Mouse (Mus musculus) WW6 (cell line): ENCODE measurements around the gene Farp1.

ENCODE experiments used
- DNase-seq: peaks from one replicate; pipeline ENCODE4 v3.0.0-alpha.2; 2013; ENCODE audit warnings: low read depth, low spot score

The Farp1 gene

DNA sequence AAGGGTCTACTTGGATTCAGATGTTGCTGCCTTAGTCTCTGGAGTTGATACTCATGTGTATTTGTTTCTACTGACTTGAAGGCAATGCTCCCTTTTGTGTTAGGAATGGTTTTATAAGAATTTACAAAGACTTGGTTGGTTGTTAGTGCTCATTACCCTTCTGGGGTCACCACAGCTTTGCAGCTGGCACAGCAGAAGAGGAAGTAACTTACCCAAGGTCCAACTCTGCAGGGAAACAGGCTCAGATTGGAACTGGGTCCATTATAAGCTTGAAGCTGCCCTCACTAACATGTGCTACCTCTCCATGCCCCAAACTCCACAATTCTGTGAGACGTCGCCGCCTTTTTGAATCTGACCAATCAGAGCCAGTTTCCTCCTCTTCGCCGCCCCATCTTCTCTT, 22.8 kb downstream of the Farp1 start:
- no peak for DNase-seq

DNA sequence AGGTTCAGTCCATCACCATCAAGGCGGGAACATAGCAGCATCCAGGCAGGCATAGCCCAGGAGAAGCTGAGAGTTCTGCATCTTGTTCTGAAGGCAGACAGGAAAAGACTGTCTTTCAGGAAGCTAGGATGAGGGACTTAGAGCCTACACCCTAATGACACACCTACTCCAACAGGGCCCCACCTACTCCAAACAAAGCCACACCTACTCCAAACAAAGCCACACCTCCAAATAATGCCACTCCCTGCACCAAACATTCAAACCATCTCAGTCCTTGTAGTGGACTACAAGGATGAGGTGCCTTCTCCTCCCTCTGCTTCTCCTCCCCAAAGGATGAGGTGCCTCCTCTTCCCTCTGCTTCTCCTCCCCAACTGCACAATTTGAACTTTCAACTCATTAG, 23.5 kb downstream of the Farp1 start:
- DNase-seq, result no peak

DNA sequence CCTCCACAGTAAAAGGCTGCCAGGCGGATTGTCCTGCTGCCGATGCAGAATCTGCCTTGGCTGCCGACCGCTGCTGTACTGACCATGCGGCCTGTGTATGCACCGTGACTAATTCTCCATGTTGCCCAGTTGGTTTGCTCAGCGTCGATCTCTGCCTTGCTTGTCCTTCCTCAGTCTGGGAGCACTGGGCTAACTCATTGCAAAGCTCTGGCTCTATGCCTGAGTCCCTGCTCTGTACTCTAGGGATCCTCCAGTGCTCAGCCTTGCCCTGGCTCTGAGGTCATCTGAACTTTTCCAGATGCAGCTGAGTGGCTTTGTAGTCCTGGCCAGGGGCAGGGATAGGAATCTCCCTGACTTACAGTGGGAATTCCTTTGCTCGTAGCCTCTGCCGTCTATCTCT, 24.3 kb downstream of the Farp1 start:
- DNase-seq, result no peak

DNA sequence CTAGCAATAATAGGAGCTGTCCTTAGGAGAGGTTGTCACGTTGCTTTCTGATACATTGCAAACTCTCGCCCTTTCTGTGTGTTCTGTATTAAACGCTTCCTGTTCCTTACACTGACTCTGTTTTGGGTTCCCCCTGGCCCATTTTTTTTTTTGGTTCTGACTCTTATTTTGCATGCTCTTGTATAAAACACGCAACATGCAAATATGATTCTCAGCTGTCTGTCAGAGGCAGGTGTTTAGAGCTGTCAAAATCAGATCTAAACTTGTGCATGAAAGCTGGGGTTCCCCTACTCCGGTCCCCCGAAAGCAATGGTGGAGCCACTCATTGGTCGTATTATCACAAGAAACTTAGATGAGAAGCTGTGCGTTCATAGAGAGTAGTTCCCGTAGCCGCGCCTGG, 25.5 kb downstream of the Farp1 start:
- DNase-seq, result no peak

DNA sequence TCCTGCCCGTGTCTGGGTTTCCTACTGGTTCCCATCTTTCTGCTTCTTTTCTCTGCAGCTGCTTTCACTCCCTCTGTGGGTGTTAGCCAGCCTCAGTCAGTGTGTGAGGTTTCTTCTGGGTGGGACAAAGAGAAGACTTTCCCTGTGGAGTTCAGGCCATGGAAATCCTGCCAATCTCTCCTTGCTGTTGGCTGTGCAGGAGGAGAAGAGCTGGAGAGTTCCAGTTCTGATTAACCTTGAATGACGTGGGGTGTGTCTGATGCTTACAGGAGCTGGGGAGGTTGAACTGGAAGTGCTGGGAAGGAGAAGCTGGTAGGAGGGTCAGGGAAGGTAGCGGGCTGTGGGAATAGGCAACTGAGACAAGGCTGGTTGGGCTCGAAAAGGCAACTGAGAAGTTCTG, 26.7 kb downstream of the Farp1 start:
- no peak for DNase-seq

DNA sequence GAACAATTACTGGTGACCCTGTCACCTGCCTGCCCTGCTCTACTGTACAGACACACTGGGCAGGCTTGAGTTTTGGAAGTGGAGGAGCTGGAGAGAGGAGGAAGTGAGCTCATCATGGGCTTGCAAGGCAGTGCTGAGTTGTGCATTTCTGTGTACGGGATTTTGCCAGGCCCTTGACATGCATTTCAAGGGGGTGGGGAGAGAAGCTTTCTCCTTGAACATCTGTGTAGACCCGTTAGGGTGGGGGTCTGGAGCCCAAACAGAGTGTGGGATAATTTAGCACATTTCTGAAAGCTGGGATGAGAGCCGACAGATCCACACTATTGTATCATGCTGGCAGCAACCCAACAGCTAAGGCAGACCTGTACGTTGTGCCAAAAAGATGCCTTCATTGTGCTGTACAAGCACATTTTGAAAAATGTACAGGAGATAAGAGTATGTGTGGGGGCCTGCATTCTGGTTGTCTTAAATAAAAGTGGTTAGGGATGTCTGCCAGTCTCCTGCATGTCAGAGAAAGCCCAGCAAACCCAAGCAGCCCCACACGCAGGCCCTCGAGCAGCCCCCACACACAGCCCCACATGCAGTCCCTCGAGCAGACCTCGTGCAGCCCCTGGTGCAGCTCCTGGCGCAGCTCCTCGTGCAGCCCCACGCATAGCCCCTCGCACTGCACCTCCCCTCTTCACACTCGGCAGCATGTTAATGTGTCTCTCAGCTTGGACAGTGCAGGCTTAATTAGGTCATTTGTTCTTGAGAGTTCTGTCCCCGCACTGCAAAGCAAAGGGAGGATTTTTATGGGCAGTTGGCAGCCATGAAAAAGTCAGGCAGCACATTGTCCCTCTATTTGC, 27.5 kb downstream of the Farp1 start:
- DNase-seq, result no peak

DNA sequence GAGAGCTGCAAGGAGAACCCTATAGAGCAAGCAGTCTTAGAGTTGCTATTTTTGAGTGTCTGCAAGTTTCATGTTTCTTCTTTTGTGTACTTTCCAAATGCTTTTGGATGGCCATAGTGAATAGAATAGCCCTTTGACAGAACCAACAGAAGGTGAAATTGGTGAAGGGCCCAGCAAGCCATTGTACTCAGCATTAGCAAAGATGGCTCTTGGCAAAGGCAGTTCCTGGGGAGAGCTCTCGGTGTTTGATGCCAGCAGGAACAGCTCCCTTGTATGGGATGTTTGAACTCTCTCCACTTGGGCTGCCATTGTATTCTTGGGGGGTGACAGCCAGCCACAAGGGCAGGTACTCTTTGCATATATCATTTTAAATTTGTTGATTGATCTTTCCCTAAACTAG, 29.7 kb downstream of the Farp1 start:
- DNase-seq, result no peak

DNA sequence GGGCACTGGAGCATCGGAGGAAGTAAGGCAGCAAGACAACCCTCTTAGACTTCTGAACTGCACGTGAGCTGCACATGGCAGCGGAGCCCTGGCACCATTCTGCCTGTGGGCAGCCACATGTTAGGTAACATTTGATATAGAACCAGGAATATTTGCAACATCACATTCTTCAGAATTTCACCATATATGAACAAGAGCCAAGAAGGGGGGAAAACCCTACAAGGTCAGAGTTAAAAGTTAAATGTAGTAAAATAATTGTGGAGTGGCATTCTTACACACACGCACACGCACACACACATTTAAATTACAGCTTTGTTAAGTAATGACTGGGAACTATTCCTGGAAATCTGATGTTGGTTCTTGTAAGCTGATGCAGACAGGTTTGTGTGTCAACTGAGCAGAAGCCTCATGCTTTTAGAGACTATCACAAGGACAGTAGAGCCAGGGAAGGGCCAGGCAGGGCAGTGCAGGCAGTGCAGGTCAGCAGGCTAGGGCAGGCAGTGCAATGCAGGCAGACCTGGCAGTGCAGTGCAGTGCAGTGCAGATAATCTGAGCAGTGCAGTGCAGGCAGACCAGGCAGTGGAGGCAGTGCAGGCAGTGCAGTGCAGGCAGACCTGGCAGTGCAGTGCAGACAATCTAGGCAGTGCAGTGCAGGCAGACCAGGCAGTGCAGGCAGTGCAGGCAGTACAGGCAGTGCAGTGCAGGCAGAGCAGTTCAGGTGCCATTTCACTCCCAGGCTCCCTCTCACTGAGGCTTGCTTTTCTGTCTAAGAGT, 38.3 kb downstream of the Farp1 start:
- no peak for DNase-seq

DNA sequence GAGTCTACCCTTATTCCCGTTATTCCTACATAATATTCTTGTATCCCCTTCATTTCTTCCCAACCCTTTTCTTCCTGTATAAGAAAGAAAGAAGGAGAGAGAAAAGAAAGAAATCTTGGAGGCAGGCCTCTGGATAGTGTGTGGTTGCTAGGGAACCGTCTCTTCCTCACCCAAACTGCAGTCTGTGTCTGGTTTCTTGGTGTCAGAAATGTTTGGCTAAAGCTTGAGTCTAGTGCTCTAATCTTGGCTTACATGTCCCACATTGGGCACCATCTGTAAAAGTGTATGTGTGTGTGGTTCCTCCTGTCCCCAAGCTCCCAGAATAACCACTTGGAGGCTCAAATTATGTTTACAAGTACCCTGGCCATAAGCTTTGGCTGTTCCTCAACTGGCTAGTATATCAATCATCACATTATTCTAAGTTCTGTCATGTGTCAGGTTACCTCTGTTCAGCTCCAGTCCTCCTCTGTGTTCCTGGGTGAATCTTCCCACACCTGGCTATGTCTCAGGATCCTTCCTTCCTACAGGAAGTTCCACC, 39.3 kb downstream of the Farp1 start:
- DNase-seq, result no peak

DNA sequence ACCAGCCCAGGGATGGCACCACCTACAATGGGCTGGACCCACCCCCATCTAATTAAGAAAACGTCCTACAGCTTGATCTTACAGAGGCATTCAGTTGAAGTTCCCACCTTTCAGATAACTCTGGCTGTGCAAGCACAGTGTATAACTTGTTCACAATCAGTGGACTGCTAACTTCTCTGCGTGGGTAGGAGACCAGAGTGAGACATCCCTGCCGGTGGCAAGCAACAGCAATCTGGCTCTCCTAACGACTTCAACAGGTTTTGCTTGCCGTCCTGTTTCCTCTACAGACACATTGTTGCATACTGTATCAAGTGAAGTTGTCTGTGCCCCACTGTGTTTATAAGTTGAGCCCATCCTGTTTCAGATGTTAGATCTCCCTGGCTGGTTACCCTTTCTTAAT, 45.7 kb downstream of the Farp1 start:
- DNase-seq, result no peak

DNA sequence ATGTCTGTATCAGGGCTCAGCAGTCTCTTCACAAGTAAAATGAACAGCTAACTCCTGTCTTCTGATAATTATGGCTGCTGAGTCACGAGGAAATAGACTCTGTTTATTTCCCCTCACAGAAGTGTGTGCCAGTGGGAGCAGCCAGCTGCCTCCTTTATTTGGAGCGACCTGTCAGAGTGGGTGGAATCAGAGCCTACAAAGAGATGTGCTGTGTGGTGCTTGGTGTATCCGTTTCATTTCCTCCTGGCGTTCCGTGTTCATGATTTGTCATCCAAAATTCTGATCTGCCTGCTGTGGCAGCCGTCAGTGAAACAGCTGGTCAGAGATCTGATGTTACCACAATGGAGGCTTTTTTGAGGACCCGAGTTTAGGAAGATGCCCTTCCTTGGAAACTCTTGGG, 47.3 kb downstream of the Farp1 start:
- no peak for DNase-seq

DNA sequence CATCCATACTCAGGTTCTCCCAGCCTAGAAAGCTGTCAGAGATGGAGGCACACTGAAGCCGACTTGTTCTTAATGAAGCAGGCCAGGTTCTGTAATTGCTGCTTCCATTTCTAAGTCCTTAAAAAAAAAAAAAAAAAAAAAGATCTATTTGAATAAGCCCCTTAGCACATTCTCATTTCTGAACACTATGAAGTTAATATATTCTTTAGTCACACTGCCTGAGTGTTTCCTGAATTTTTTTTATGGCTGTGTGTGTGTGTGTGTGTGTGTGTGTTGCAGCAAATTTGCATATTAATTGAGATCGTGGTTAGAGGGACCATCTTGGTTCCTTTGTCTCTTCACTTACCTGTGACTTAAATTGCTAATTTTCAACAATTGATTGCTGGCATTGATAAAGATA, 47.8 kb downstream of the Farp1 start:
- DNase-seq, result no peak

DNA sequence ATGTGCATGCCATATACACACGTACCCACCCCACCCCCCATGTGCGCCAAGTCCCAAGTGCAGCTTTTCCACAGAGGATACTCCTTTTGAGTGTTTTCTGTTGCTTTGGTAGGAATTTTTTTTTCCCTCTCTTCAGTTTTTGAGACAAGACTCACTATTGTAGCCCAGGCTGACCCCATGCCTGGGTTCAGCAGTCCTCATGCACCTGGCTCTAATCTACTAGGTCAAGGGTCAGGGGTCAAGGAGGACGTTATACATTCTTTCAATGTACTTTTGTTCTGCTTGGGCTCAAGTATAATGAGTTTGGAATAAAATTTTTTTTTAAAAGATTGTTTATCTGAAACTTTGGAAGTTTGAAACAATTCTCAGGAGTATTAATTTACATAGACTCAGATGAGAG, 48.4 kb downstream of the Farp1 start:
- no peak for DNase-seq

DNA sequence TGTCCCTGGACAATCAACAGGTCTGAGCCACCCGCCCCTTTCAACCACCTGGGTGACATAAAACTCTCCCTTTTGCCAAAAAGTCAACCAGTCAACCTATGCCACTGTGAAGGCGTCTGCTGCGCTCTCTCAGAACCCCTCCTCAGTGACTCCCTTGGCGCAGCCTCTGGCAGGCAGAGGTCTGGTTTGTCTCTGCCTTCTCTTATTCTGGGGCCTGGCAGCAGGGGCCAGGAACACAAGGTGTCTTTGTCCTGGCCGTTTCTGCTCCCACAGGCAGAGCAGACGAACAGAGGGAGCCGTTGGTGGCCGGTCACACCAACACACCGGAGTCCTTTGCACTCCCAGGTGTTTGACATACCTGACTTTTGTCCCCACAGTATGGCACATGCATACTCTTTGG, 57.5 kb downstream of the Farp1 start:
- no peak for DNase-seq

DNA sequence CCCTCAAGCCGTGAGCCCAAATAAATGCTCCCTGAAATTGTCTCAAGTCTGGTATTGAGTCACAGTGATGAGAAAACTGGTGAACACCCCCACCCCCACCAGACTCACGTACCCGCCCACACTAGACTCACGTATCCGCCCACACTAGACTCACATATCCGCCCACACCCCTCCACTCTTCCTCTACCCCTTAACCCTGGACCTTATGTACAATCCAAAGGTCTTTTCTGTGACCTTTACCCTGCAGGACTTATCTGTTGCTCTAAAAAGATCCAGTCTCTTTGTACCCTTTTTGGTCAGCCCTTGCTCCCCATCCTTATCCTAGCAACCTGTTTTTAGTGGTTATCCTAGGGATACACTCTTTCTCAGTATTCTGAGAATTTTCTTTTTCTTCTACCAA, 58.9 kb downstream of the Farp1 start:
- DNase-seq, result no peak

DNA sequence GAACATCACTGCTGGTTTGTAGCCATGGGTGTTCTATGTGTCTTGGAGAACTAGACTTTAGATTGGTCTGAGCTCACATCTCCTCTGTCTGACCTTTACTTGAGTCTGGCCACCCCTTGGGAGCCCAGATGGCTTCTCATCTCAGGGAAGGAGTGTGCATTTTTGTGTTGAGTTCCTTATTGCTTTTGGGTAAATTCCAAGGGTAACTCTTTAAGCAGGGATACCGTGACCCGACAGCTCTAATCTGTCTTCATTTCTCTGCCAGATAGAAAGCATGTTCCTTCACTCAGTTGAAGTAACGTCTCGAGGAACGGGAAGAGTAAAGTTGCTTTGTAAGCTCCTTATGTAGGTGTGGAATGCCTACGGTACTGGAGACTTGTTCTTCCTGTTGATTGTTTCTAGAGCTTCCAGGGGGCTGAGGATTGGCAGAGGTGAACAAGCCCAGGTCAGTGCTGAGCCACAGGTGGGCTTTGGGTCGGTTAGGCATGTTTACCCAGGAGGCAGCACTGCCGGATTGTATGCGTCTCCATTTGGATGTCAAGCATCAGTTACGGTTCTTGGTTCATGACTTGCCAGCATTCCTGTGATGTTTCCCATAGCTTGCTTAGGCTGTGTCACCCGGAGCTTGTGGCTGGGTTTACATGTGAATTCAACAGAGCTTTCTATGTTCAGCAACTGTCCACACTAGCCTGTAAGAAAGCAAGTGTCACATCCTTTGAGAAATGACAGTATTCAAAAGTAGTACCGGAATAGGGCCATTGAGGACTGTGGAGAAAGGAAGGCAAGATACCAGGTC, 62.8 kb downstream of the Farp1 start:
- no peak for DNase-seq

DNA sequence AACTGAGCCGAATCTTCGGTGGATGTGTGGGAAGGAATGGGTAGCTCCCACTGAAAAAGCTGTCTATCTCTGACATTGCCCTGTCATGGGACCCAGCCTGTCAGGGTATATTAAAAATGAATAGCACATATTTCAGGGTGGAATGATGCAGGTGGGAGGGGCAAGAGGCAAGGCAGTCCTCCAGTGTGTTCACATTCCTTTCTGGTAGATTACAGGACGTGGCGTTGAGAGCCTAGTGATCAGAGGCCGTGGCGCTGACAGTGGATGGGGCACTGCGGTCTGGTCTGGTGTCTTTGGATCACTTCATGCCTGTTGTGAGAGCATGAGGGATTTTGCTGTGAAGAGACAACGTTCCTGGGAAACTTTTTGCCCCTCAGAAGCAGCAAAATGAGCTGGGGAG, 64.1 kb downstream of the Farp1 start:
- DNase-seq, result no peak

DNA sequence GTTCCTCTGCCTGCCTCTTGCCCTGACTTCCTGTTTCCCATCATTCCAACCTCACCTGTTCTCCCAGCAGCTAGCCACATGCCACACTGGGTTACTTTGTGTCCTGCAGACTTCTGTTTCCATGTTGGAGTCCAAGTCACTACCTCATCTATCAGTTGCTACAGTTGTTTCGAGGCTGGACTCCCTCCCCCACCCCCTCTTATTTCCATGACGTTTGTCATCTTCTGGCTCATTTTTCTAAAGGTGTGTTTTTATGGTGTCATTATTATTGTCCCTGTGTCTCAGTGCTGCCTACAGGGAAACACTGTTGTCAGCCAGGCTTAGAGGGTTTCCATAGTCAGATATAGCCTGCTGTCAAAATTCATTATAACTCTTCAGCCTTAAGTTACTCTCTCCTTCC, 64.9 kb downstream of the Farp1 start:
- DNase-seq, result no peak

DNA sequence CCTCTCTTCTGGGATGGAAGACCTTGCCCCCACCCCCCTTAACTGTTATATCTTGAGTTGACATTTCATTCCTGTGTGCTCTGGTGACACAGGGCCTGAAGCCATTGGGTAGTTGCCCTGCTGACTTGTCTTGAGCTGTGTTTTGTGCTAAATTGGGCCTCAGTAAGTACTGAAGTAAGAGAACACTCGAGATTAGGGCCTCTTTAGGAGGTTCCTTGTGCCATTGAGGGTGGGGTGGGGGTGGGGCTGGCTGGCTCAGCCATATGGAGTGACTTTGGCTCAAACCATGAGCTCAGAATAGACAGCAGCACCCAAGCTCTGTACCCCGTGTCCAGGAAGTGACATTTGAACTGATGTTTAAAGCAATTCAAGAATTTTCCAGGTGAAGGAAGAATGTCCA, 65.8 kb downstream of the Farp1 start:
- DNase-seq, result no peak

DNA sequence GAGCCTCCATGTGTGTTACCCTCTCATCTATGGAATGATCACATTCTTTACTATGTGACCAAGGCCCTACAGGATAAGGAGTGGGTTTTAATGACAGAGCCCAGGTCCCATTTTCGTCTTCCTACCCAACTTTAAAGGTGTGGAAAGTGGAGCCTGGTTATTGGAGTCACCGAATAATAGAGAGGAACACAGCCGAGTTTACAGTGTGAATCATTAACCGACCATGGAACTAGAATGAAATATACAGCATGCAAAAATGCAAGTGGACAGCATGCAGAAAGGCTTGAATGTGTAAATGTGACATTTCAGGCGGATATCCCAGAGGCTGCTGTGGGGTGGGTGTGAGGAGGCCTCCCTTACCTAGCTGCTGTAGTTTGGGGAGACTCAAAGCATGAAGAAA, 66.5 kb downstream of the Farp1 start:
- DNase-seq, result no peak

DNA sequence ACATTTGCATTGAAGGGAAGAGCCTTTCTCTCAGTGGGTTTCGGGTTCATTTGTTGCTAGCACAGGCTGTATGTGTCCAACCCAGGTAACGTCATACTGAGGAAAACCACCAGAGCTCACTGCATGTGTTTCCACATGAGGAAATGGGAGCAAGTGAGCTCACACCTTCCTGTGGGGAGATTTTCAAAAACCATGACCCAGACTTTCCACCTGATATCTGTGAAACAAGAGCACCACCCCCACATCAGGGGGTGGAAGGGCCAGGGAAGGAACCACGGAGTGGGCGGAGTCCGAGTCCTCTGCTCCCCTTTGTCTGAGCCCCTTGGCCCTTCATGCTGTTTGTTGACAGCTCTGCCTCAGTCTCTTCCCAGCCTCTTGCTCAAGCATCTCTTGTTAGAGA, 67.6 kb downstream of the Farp1 start:
- DNase-seq, result no peak

DNA sequence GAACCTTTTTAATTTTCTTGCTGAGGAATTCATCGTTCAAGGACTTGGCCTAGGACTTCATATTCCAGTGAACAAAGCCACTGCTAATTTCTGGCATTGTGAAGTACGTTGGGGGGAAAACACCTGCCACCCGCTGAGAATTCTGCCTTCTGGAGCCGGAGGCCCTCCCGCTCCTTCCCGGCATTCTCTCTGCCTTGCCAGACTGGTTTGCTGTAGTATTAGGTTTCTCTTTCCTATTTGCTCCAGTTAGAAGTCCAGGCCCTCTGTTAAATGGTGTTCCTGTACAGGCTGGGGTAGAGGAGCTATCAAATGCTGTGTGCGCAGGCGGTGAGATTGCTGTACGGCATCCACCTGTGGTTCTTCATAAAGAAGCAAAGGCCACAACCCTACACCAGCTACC, 68.5 kb downstream of the Farp1 start:
- no peak for DNase-seq
